Mouse (Mus musculus) forebrain, postnatal 0 days (tissue): ENCODE data around the gene Gm37240. TPM values are rescaled to one million over a fixed set of nuclear protein-coding genes. Genes with fewer than 3 reads are reported as not detected.

Experiments used
- ATAC-seq: fragments of 200-750 bp; cut with Nextera tagmentation; 2 replicates; pipeline ENCODE4 v1.8.0; 2017; ENCODE audit warnings: mild to moderate bottlenecking, moderate library complexity
- DNase-seq: peaks from one replicate; pipeline ENCODE4 v3.0.0-alpha.2; 2015
- H3K27ac ChIP-seq: fragments of 300-500 bp; sonication (generic); 2 replicates; pipeline ENCODE4 v1.5.1; 2014; ENCODE audit warnings: low read depth, mild to moderate bottlenecking, antibody characterized with exemption, low read length, moderate library complexity, mixed read lengths
- H3K27me3 ChIP-seq: fragments of 300-500 bp; sonication (generic); 2 replicates; pipeline ENCODE4 v1.6.1; 2014; ENCODE audit warnings: mild to moderate bottlenecking, low read length, mixed read lengths; ENCODE audit not compliant: insufficient read depth
- H3K36me3 ChIP-seq: fragments of 300-500 bp; sonication (generic); 2 replicates; pipeline ENCODE4 v1.6.1; 2014; ENCODE audit warnings: mild to moderate bottlenecking, moderate library complexity; ENCODE audit not compliant: insufficient read depth
- H3K4me1 ChIP-seq: fragments of 300-500 bp; sonication (generic); 2 replicates; pipeline ENCODE4 v1.6.1; 2014; ENCODE audit warnings: antibody characterized with exemption; ENCODE audit not compliant: insufficient read depth
- H3K4me2 ChIP-seq: fragments of 300-500 bp; sonication (generic); 2 replicates; pipeline ENCODE4 v1.6.1; 2014; ENCODE audit warnings: low read depth, mild to moderate bottlenecking, moderate library complexity
- H3K4me3 ChIP-seq: fragments of 300-500 bp; sonication (generic); 2 replicates; pipeline ENCODE4 v1.5.1; 2014; ENCODE audit warnings: low read depth, low read length, mixed read lengths
- H3K9ac ChIP-seq: fragments of 300-500 bp; sonication (generic); 2 replicates; pipeline ENCODE4 v1.6.1; 2014; ENCODE audit warnings: mild to moderate bottlenecking
- H3K9me3 ChIP-seq: fragments of 300-500 bp; sonication (generic); 2 replicates; pipeline ENCODE4 v1.6.1; 2016; ENCODE audit warnings: low read length
- CTCF ChIP-seq: sonication (generic); IDR thresholded peaks from 2 replicates; pipeline ENCODE4 v1.5.1; 2016; ENCODE audit warnings: antibody characterized with exemption, control low read depth, low read depth
- WGBS: fragments of 180-500 bp; shearing (Covaris S2); extraction: QIAGEN DNeasy Blood & Tissue Kit; methylation state at CpG from one replicate; pipeline ENCODE4 v1.1.7; 2014; 5-methylcytosine and 5-hydroxymethylcytosine counted together
- polyA plus RNA-seq: library from polyadenylated mRNA; unstranded; fragments of >200 nt; fragmentation: Nextera tagmentation; extraction: Ambion mirVana; gene quantifications from 2 replicates; pipeline ENCODE4 v1.2.1, GENCODE M21; 2015
- total RNA-seq: library from RNA; depleted of rRNA; stranded (reverse); fragments of >200 nt; gene quantifications from 2 replicates; pipeline ENCODE4 v1.2.3, GENCODE M21; 2014

The Gm37240 gene
- total and polyA plus RNA-seq, 2 experiments from 2014 or later: 0.67 to 1.2 TPM

- Histone ChIP-seq H3K4me3 (no peak overlapping the region), H3K9ac (no peak overlapping the region), H3K9me3 (no peaks in the 10 kb centered on the region), H3K4me2 (no peak overlapping the region), H3K27ac (no peak overlapping the region), H3K27me3 (no peaks in the 10 kb centered on the region), H3K36me3 (no peaks in the 10 kb centered on the region), H3K4me1 (no peaks in the 10 kb centered on the region)
- no peak for TF ChIP-seq CTCF
- no peak for ATAC-seq
- DNase-seq: no peak
Observed at GRCm38 (mm10) chr3:85385371-85385770, 501.9 kb downstream of the Gm37240 start.

DNA sequence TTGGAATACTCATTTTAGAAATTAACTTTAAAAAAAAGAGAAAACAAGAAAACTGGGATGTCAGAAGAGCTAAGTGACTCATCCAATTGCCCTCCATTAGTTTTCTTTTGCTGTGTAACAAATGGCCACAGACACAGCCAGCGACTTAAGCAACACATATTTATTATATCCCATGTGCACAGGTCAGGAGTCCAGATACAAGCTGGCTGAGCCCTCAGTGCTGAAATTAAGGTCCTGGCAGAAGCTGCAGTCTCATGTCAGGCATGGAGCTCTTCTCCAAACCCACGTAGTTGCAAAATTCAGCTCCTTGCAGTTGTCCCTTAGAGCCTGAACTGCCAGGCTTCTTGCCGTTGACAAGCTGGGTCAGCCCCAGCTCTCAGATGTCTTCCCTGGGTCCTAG lies 504.0 kb downstream of the Gm37240 start:
- H3K27me3 ChIP-seq: no peaks in the 10 kb centered on the region
- DNase-seq (no peak), ATAC-seq (no peak)
- no peaks in the 10 kb centered on the region for H3K36me3 ChIP-seq
- no peak overlapping the region for H3K27ac ChIP-seq
- H3K9me3 ChIP-seq: no peaks in the 10 kb centered on the region
- no peak overlapping the region for H3K4me3 ChIP-seq
- H3K4me2 ChIP-seq: no peak overlapping the region
- peaks cover 8% of the 10 kb centered on the region; the same call in 1 of the 2 replicates for H3K4me1 ChIP-seq
- WGBS: 85% methylated on average over 3 of the region's 3 CpGs
- TF ChIP-seq CTCF: no peak
- no peak overlapping the region for H3K9ac ChIP-seq

DNA sequence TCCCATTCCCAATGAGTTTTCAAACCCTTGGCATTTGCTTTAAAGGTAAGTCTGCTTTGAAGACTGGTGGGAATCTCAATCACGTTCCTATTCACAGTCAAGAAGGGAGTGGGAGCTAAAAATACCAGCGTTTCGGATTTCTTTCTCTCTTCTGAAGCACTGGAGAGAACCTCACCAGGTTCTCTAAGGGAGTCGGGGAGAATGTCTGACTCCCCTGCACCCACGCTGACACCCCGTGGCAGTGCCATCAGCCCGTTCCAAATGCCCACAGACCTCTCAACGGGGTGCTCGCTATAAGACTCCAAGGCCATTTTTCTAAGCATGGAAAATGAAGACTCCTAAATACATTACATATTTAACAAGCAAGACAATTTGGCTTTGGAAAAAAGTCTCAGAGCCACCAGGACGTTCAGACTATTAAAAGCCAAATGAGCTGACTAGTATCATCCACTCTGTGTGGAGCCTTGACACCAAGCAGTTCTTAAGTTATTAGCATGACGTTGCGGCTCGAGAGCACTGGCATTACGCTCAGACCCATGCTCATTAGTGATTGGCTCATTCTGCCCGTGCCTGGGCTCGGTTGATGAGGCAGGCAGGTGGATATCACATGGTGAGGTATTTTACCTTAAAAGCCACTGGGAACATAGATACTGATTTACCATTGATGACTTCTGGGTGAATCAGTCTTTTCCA lies 508.5 kb downstream of the Gm37240 start:
- Histone ChIP-seq H3K27me3 (no peaks in the 10 kb centered on the region), H3K4me3 (no peak overlapping the region), H3K36me3 (no peaks in the 10 kb centered on the region), H3K4me1 (peaks cover 8% of the 10 kb centered on the region; the same call in 1 of the 2 replicates), H3K4me2 (no peak overlapping the region), H3K9me3 (no peaks in the 10 kb centered on the region), H3K9ac (no peak overlapping the region), H3K27ac (peak overlapping the region; percentile 62)
- WGBS: 51% methylated on average over 16 of the region's 16 CpGs
- ATAC-seq: peak; percentile 56
- DNase-seq: peak; percentile 51
- no peak for TF ChIP-seq CTCF

- no peak for TF ChIP-seq CTCF
- H3K9ac ChIP-seq: no peak overlapping the region
- H3K27ac ChIP-seq: peak overlapping the region; percentile 62
- ATAC-seq (peak; percentile 12; the same call in 1 of the 2 replicates), DNase-seq (no peak)
- no peak overlapping the region for H3K4me2 ChIP-seq
- H3K4me1 ChIP-seq: peaks cover 8% of the 10 kb centered on the region; the same call in 1 of the 2 replicates
- H3K36me3 ChIP-seq: no peaks in the 10 kb centered on the region
- 57% methylated on average over 13 of the region's 13 CpGs for WGBS
- no peaks in the 10 kb centered on the region for H3K9me3 ChIP-seq
- no peaks in the 10 kb centered on the region for H3K27me3 ChIP-seq
- no peak overlapping the region for H3K4me3 ChIP-seq
Observed at GRCm38 (mm10) chr3:85377946-85378702, 509.2 kb downstream of the Gm37240 start.

DNA sequence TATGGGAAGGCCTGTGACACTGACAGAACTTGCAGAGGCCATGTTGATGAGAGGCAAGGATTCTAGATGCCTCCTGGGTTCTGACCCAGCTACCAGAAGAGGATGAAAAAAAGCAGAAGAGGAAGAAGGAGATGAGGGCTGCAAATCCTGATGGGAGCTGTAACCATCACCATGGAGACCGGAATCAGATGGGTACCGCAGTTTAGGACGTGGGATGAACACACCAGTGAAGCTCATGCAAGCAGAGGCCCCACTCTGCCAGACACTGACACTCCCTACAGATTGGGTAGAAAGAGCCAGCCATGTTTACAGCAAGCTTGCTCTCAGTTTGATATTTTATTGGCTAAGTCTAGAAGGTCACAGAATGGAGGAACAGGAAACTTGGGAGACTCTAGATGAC lies 509.8 kb downstream of the Gm37240 start:
- ATAC-seq: no peak

DNA sequence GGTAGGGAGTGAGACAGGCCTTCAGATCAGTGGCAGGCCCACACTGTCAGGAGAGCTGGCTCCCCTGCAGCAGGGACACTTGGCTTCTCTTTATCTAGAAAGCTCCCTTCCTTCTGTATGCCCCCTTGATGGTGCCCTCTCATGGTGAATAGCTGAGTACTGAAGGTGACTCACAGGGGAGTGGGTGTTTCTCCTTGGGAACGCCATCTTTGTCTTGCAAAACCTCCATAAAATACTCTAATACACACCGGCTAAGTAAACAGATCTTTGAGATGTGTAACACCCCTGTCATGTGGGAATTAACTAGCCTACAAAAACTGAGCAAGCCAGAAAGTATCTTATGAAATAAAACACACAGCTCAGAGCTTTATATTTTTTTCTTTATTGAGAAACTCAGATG lies 510.8 kb downstream of the Gm37240 start:
- no peak for TF ChIP-seq CTCF
- Histone ChIP-seq H3K4me3 (no peak overlapping the region), H3K27me3 (no peaks in the 10 kb centered on the region), H3K36me3 (no peaks in the 10 kb centered on the region), H3K27ac (no peak overlapping the region), H3K4me1 (peaks cover 8% of the 10 kb centered on the region; the same call in 1 of the 2 replicates), H3K9me3 (no peaks in the 10 kb centered on the region), H3K4me2 (no peak overlapping the region), H3K9ac (no peak overlapping the region)
- ATAC-seq: no peak
- 88% methylated on average over 2 of the region's 2 CpGs for WGBS
- no peak for DNase-seq

More for the DNA sequence above, 509.8 kb downstream of the Gm37240 start:
- no peaks in the 10 kb centered on the region for H3K36me3 ChIP-seq
- H3K27me3 ChIP-seq: no peaks in the 10 kb centered on the region
- H3K4me3 ChIP-seq: no peak overlapping the region
- H3K4me2 ChIP-seq: no peak overlapping the region
- no peak overlapping the region for H3K27ac ChIP-seq
- no peak overlapping the region for H3K9ac ChIP-seq
- 70% methylated on average over 3 of the region's 3 CpGs for WGBS
- no peak for TF ChIP-seq CTCF
- H3K4me1 ChIP-seq: peaks cover 8% of the 10 kb centered on the region; the same call in 1 of the 2 replicates
- DNase-seq: no peak
- H3K9me3 ChIP-seq: no peaks in the 10 kb centered on the region

DNA sequence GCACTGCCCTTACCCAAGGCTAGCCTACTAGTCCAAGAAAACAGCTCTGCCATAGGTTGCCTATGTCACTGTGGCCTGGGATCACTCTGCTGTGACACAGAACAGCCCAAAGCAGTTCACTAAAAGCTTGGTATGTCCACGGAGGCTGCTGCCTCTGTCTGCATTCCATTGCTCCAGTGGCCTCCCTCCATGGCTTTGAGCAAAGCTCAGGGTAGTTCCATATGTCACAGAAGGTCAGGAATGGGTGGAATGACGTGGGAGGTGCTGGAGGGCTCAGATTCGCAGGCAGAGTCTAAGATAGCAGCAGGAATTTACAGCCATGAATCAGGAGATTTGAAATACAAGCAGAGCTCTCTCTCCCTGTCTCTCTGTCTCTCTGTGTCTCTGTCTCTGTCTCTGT lies 514.3 kb downstream of the Gm37240 start:
- TF ChIP-seq CTCF: no peak
- no peaks in the 10 kb centered on the region for H3K36me3 ChIP-seq
- peaks cover 6% of the 10 kb centered on the region; the same call in 1 of the 2 replicates for H3K4me1 ChIP-seq
- H3K4me2 ChIP-seq: no peak overlapping the region
- H3K27me3 ChIP-seq: no peaks in the 10 kb centered on the region
- H3K9me3 ChIP-seq: no peaks in the 10 kb centered on the region
- H3K4me3 ChIP-seq: no peak overlapping the region
- WGBS: 45% methylated on average over 3 of the region's 3 CpGs
- ATAC-seq: no peak
- no peak overlapping the region for H3K27ac ChIP-seq
- no peak for DNase-seq
- no peak overlapping the region for H3K9ac ChIP-seq
